Mouse (Mus musculus): ENCODE data around the gene Slc25a27.

- peak; percentile 60; the same call in 1 of the 2 replicates for TF ChIP-seq CTCF (IDR thresholded peaks at IDR 0.05; ENCODE audit: extremely low read depth, insufficient read length, insufficient replicate concordance, low read depth, low read length)
- TF ChIP-seq POLR2A (IDR thresholded peaks at IDR 0.05; ENCODE audit: low read depth, low read length): no peak
Observed at GRCm38 (mm10) chr17:43698997-43699649, 32.1 kb upstream of the Slc25a27 start.
